Mouse (Mus musculus): ENCODE data around the gene Gpr162. TPM values are rescaled to one million over a fixed set of nuclear protein-coding genes. Genes with fewer than 3 reads are reported as not detected.

Gpr162 gene
- total RNA-seq, 1 experiment, result 1.7 TPM

DNA sequence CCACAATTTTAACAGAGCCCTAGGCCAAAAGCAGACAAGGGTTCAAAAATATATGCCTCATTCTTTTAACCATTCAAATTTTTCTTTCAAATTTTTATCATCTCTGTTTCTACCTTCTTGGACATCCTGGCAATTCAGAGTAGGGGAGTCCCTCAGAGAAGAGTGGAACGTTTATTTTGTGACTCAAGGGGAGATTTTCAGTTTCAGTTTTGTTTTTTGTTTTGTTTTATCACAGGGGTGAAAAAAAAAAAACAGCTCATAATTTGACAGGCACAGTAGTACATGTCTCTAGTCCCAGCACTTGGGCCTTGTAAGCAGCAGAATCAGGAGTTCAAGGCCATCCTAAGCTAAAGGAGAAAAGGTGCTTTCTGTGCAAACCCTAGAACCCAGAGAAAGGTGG is 44.0 kb upstream of the Gpr162 start:
- Histone ChIP-seq H3K36me3 (ENCODE audit: control insufficient read depth, insufficient read depth, low read length, poor library complexity, severe bottlenecking) (no peaks in the 10 kb centered on the region), H3K27ac (ENCODE audit: insufficient read depth, low read depth, low read length, poor library complexity, severe bottlenecking) (no peak overlapping the region), H3K9me3 (ENCODE audit: control insufficient read depth, insufficient read depth, low read depth, low read length) (no peaks in the 10 kb centered on the region), H3K4me3 (ENCODE audit: insufficient read depth in 1 of 2, low read depth in 1 of 2, low read length in 2 of 2, poor library complexity in 1 of 2, severe bottlenecking in 1 of 2) (no peak overlapping the region), H3K4me1 (ENCODE audit: control insufficient read depth in 2 of 2, insufficient read depth in 2 of 2, low read length in 2 of 2, poor library complexity in 1 of 2) (peaks cover 1 to 21% of the 10 kb centered on the region in 2 experiments; a peak in 2 of 4 replicates), H3K9ac (ENCODE audit: insufficient read depth, low read depth, low read length, poor library complexity, severe bottlenecking) (no peak overlapping the region)
- no peak for DNase-seq (ENCODE audit: low read depth, low spot score)
- in situ Hi-C loops (cut with MboI; ENCODE audit: low sequenced_read_pairs in 2 of 2, unreplicated experiment in 2 of 2), result no loop called here
- TF ChIP-seq ZNF384 (IDR thresholded peaks at IDR 0.05; ENCODE audit: low read depth, low read length) (no peak), CHD2 (IDR thresholded peaks at IDR 0.05; ENCODE audit: low read depth, low read length) (no peak), ZC3H11A (IDR thresholded peaks at IDR 0.05; ENCODE audit: borderline replicate concordance, low read depth, low read length) (no peak), MAFK (IDR thresholded peaks at IDR 0.05; ENCODE audit: insufficient read depth, low read depth, low read length) (no peak), HCFC1 (IDR thresholded peaks at IDR 0.05; ENCODE audit: borderline replicate concordance, insufficient read depth, low read length) (no peak)

DNA sequence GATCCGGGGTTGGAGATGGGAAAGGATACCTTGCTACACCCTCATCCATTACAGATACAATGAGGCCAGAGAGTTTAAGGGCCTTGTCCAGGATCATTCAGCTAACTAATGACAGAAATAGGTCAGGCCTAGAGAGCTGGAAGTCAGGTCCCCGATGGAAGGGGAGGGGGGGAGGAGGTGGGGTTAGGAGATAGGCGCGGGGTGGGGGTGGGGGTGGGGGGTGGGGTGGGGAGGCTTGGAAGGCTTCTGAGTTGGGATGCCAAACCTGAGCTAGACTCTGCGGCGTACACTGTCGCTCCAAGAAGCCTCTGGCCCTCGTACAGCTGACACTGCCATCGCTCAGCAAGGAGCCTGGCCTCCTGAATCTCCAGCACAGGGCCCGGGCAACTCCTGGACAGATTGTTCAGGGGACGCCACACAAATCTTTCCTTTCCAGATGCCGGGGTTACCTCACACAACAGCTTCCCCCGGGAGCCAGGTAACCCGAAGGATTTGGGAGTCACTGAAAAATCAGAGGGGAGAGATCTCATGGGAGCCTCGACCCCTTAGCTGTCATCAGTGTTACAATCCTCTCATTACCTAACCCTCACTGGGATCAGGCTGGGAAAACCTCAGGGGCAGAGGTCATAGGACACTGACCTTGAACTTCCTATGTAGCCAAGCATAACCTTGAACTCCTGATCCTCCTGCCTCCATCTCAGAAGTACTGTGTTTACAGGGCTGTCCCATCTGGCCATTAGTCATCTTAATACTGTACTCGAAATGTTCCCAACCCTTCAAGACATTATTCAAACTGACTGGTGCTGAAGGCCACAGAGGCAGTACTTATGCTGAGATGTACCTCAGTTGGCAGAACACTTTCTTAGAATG is 41.4 kb upstream of the Gpr162 start:
- Histone ChIP-seq H3K9me3 (ENCODE audit: control insufficient read depth, insufficient read depth, low read depth, low read length) (no peaks in the 10 kb centered on the region), H3K36me3 (ENCODE audit: control insufficient read depth, insufficient read depth, low read length, poor library complexity, severe bottlenecking) (no peaks in the 10 kb centered on the region), H3K27ac (ENCODE audit: insufficient read depth, low read depth, low read length, poor library complexity, severe bottlenecking) (peak overlapping the region; percentile 89), H3K9ac (ENCODE audit: insufficient read depth, low read depth, low read length, poor library complexity, severe bottlenecking) (peak overlapping the region; percentile 75; the same call in 1 of the 2 replicates), H3K4me1 (ENCODE audit: control insufficient read depth in 2 of 2, insufficient read depth in 2 of 2, low read length in 2 of 2, poor library complexity in 1 of 2) (peaks cover 1 to 25% of the 10 kb centered on the region in 2 experiments; a peak in 2 of 4 replicates), H3K4me3 (ENCODE audit: insufficient read depth in 1 of 2, low read depth in 1 of 2, low read length in 2 of 2, poor library complexity in 1 of 2, severe bottlenecking in 1 of 2) (peak overlapping the region; percentile 53 to 63)
- no peak for DNase-seq (ENCODE audit: low read depth, low spot score)
- TF ChIP-seq ZNF384 (IDR thresholded peaks at IDR 0.05; ENCODE audit: low read depth, low read length) (no peak), CHD2 (IDR thresholded peaks at IDR 0.05; ENCODE audit: low read depth, low read length) (no peak), HCFC1 (IDR thresholded peaks at IDR 0.05; ENCODE audit: borderline replicate concordance, insufficient read depth, low read length) (no peak), MAFK (IDR thresholded peaks at IDR 0.05; ENCODE audit: insufficient read depth, low read depth, low read length) (no peak), ZC3H11A (IDR thresholded peaks at IDR 0.05; ENCODE audit: borderline replicate concordance, low read depth, low read length) (no peak)
- in situ Hi-C loops (cut with MboI; ENCODE audit: low sequenced_read_pairs in 2 of 2, unreplicated experiment in 2 of 2), result no loop called here

GRCm38 (mm10) chr6:124904161-124904981 is 40.6 kb upstream of the Gpr162 start:
- Histone ChIP-seq H3K4me3 (ENCODE audit: insufficient read depth in 1 of 2, low read depth in 1 of 2, low read length in 2 of 2, poor library complexity in 1 of 2, severe bottlenecking in 1 of 2) (peak overlapping the region; percentile 53 to 66), H3K9ac (ENCODE audit: insufficient read depth, low read depth, low read length, poor library complexity, severe bottlenecking) (peak overlapping the region; percentile 75), H3K27ac (ENCODE audit: insufficient read depth, low read depth, low read length, poor library complexity, severe bottlenecking) (peak overlapping the region; percentile 89), H3K4me1 (ENCODE audit: control insufficient read depth in 2 of 2, insufficient read depth in 2 of 2, low read length in 2 of 2, poor library complexity in 1 of 2) (peaks cover 1 to 27% of the 10 kb centered on the region in 2 experiments; a peak in 2 of 4 replicates), H3K36me3 (ENCODE audit: control insufficient read depth, insufficient read depth, low read length, poor library complexity, severe bottlenecking) (no peaks in the 10 kb centered on the region), H3K9me3 (ENCODE audit: control insufficient read depth, insufficient read depth, low read depth, low read length) (no peaks in the 10 kb centered on the region)
- 0 out of 2 replicates have a peak, but pooled peaks have one; percentile 1 for TF ChIP-seq MAFK (IDR thresholded peaks at IDR 0.05; ENCODE audit: insufficient read depth, low read depth, low read length)
- no peak for TF ChIP-seq ZNF384 (IDR thresholded peaks at IDR 0.05; ENCODE audit: low read depth, low read length)
- in situ Hi-C loops (cut with MboI; ENCODE audit: low sequenced_read_pairs in 2 of 2, unreplicated experiment in 2 of 2), result no loop called here
- DNase-seq (ENCODE audit: low read depth, low spot score), result peak; percentile 72

DNA sequence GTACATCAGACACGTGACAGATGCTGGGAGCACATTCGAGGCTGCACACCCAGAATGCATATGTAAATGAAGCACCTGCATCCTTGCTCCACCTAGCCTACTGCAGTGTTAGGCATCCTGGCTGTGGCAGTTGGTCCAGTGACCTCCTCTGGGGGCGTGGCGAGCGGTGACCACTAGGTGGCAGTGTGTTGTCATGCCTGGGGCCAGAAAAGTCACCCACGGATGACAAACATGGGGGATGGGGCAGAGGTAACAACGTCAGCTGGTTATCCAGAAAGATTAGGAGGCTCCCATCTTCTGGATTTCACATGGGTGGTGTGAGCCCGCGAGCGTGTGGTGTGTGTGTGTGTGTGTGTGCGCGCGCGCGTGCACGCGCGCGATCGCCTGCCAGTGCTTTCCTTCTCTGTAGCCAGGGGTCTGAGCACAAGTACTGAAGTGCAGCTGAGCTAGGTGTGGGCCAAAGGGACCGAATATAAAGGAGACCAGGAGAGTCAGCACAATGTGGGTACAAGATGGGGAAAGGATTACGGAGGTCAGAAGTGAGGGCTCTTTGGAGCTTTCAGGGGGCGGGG is 39.9 kb upstream of the Gpr162 start:
- DNase-seq (ENCODE audit: low read depth, low spot score), result peak; percentile 92
- Histone ChIP-seq H3K9me3 (ENCODE audit: control insufficient read depth, insufficient read depth, low read depth, low read length) (no peaks in the 10 kb centered on the region), H3K27ac (ENCODE audit: insufficient read depth, low read depth, low read length, poor library complexity, severe bottlenecking) (peak overlapping the region; percentile 86), H3K36me3 (ENCODE audit: control insufficient read depth, insufficient read depth, low read length, poor library complexity, severe bottlenecking) (no peaks in the 10 kb centered on the region), H3K4me1 (ENCODE audit: control insufficient read depth in 2 of 2, insufficient read depth in 2 of 2, low read length in 2 of 2, poor library complexity in 1 of 2) (peaks cover 1 to 25% of the 10 kb centered on the region in 2 experiments; a peak in 2 of 4 replicates), H3K9ac (ENCODE audit: insufficient read depth, low read depth, low read length, poor library complexity, severe bottlenecking) (peak overlapping the region; percentile 48), H3K4me3 (ENCODE audit: insufficient read depth in 1 of 2, low read depth in 1 of 2, low read length in 2 of 2, poor library complexity in 1 of 2, severe bottlenecking in 1 of 2) (peak overlapping the region; percentile 49 to 66)
- TF ChIP-seq MAFK (IDR thresholded peaks at IDR 0.05; ENCODE audit: insufficient read depth, low read depth, low read length) (0 out of 2 replicates have a peak, but pooled peaks have one; percentile 6), HCFC1 (IDR thresholded peaks at IDR 0.05; ENCODE audit: borderline replicate concordance, insufficient read depth, low read length) (peak; percentile 55; the same call in 1 of the 2 replicates), ZC3H11A (IDR thresholded peaks at IDR 0.05; ENCODE audit: borderline replicate concordance, low read depth, low read length) (no peak), CHD2 (IDR thresholded peaks at IDR 0.05; ENCODE audit: low read depth, low read length) (0 out of 2 replicates have a peak, but pooled peaks have one; percentile 51), ZNF384 (IDR thresholded peaks at IDR 0.05; ENCODE audit: low read depth, low read length) (no peak)
- in situ Hi-C loops (cut with MboI; ENCODE audit: low sequenced_read_pairs in 2 of 2, unreplicated experiment in 2 of 2), result no loop called here

Data from ES-E14 (cell line).